Mouse (Mus musculus) liver, embryonic 14.5 days (tissue): ENCODE measurements around the gene Tom1l2.

Experiments
- CTCF ChIP-seq: IDR thresholded peaks from 2 replicates; pipeline ENCODE4 v1.5.1; 2016; ENCODE audit warnings: antibody characterized with exemption, low read depth, control low read depth
- EP300 ChIP-seq: IDR thresholded peaks from 2 replicates; pipeline ENCODE4 v1.6.1; 2016; ENCODE audit warnings: antibody characterized with exemption, low read depth

DNA sequence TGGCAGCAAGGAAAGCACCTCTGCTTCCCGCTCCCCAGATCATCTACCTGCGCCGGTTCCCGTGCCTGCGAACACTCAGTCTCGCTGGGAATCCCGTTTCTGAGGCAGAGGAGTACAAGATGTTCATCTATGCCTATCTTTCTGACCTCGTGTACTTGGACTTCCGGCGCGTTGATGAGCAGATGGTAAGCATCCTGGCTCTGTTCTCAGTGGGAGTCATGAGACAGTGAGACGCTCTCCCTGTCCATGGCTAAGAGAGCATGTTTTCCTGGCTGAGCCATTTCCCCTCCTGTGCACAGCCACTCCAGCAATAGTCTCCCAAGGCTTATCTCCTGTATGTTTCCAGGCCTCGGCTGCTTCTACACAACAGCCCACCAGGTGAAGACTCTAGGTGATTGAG lies 17.7 kb upstream of the Tom1l2 start:
- no peak for TF ChIP-seq CTCF
- no peak for TF ChIP-seq EP300
